Mouse (Mus musculus) granulocyte monocyte progenitor cell, adult 5-6 weeks (primary cell): ENCODE results near the gene Gm1553. TPM values are rescaled to one million over a fixed set of nuclear protein-coding genes. Genes with fewer than 3 reads are reported as not detected.

Experiments used
- ATAC-seq: replicated peaks from 2 replicates; pipeline ENCODE4 v1.8.0; 2016; ENCODE audit warnings: mild to moderate bottlenecking, moderate TSS enrichment, inconsistent platforms; ENCODE audit not compliant: poor library complexity, severe bottlenecking
- total RNA-seq, 2 experiments: library from RNA; stranded (forward) in 1 of 2; stranded (reverse) in 1 of 2; fragments of 200-712, 200-1000 nt in 1 of 2; fragments of >200 nt in 1 of 2; fragmentation: Nextera tagmentation in 1 of 2; gene quantifications; 2 replicates each; pipeline ENCODE4 v1.2.3; 2014 to 2017

Gene Gm1553
- total RNA-seq (2014; fragmentation: Nextera tagmentation): not detected in 2 replicates
- total RNA-seq (2017): not detected in 2 replicates

DNA sequence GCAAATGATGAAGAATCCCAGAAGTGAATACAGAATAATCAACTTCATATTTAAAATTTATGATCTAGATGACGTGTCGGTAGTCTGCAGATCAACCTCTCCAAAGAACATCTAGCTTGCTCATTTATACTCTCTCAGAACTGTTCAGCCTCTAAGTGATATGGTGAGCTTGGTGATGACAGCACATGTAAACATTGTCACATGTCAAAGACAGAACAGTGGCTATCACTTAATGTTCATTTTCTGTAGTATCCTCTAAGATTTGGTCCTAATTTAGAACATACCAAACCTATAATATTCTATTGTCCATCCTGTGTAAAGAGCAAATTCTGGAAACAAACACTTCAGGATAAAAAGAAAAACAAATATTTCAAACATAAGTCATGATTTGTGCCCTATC is at the start of gene Gm1553:
Gene Gm1553, minus strand, starts transcription at position 101 of the 400 bp plus-strand sequence.
- no peak for ATAC-seq

Other genes with a start within 250 kb of the Gm1553 start
- not detected in 2 replicates for gene 4932415D10Rik, start 176.0 kb downstream of the Gm1553 start, total RNA-seq (2014; fragmentation: Nextera tagmentation)
- not detected in 2 replicates for gene 4932415D10Rik, start 176.0 kb downstream of the Gm1553 start, total RNA-seq (2017)
- 3.2 and 5.5 TPM in 2 replicates for gene Gm4924, start 138.4 kb downstream of the Gm1553 start, total RNA-seq (2014; fragmentation: Nextera tagmentation)
- 1.1 and 3.0 TPM in 2 replicates for gene Gm4924, start 138.4 kb downstream of the Gm1553 start, total RNA-seq (2017)
- gene 1190007I07Rik, start 130.6 kb upstream of the Gm1553 start, total RNA-seq (2014; fragmentation: Nextera tagmentation): 67.2 and 73.5 TPM in 2 replicates
- gene 1190007I07Rik, start 130.6 kb upstream of the Gm1553 start, total RNA-seq (2017): 75.8 and 104 TPM in 2 replicates
- 48.9 and 76.4 TPM in 2 replicates for gene Tdg, start 137.2 kb upstream of the Gm1553 start, total RNA-seq (2014; fragmentation: Nextera tagmentation)
- 97.3 and 102 TPM in 2 replicates for gene Tdg, start 137.2 kb upstream of the Gm1553 start, total RNA-seq (2017)
- 1.6 TPM in 1 of 2 replicates, not detected in the other for gene Glt8d2, start 198.0 kb upstream of the Gm1553 start, total RNA-seq (2014; fragmentation: Nextera tagmentation)
- gene Glt8d2, start 198.0 kb upstream of the Gm1553 start, total RNA-seq (2017): 1.8 and 2.5 TPM in 2 replicates
- 14.8 and 31.5 TPM in 2 replicates for gene Hcfc2, start 203.5 kb upstream of the Gm1553 start, total RNA-seq (2014; fragmentation: Nextera tagmentation)
- gene Hcfc2, start 203.5 kb upstream of the Gm1553 start, total RNA-seq (2017): 19.6 and 22.1 TPM in 2 replicates